Mouse (Mus musculus) kidney, adult 2 months (tissue): ENCODE measurements at regions not wholly inside any gene's neighbourhood (a gene's known extent, or its start where the extent isn't known, plus 50 kb on each side); places are given as distances from the start of the nearest gene placed in this dataset.

ENCODE experiments used
- DNase-seq: peaks from one replicate; pipeline ENCODE4 v3.0.0; 2021
- H3K27ac ChIP-seq: fragments of 200-500 bp; 2 replicates; pipeline ENCODE4 v1.5.1; 2012; ENCODE audit warnings: low read depth, low read length, control low read depth, inconsistent platforms; ENCODE audit not compliant: insufficient read depth
- H3K27me3 ChIP-seq: fragments of 200-500 bp; replicated peaks from 2 replicates; pipeline ENCODE4 v1.6.1; 2012; ENCODE audit warnings: mild to moderate bottlenecking, moderate library complexity, low read length, inconsistent platforms; ENCODE audit not compliant: control insufficient read depth, insufficient read depth
- H3K36me3 ChIP-seq: fragments of 200-500 bp; 2 replicates; pipeline ENCODE4 v1.6.1; 2012; ENCODE audit warnings: mild to moderate bottlenecking, moderate library complexity, low read length, inconsistent platforms; ENCODE audit not compliant: control insufficient read depth, insufficient read depth
- H3K4me1 ChIP-seq: fragments of 200-500 bp; 2 replicates; pipeline ENCODE4 v1.6.1; 2011; ENCODE audit warnings: low read length; ENCODE audit not compliant: control insufficient read depth, insufficient read depth
- H3K4me3 ChIP-seq: fragments of 200-500 bp; 2 replicates; pipeline ENCODE4 v1.5.1; 2011; ENCODE audit warnings: mild to moderate bottlenecking, low read depth, low read length, control low read depth; ENCODE audit not compliant: insufficient read depth
- CTCF ChIP-seq: fragments of 200-500 bp; conservative IDR thresholded peaks from 2 replicates; pipeline ENCODE4 v1.5.1; 2011; ENCODE audit warnings: low read depth, mild to moderate bottlenecking, control low read depth, low read length, moderate library complexity, mixed read lengths; ENCODE audit not compliant: insufficient read depth, insufficient read length
- POLR2A ChIP-seq: fragments of 200-500 bp; IDR thresholded peaks from one replicate; pipeline ENCODE4 v1.6.1; 2011; ENCODE audit warnings: low read depth, low read length, control low read depth
- WGBS: fragments of 180-500 bp; shearing (Covaris S2); methylation state at CpG from one replicate; pipeline ENCODE4 v1.1.7; 2018; 5-methylcytosine and 5-hydroxymethylcytosine counted together

DNA sequence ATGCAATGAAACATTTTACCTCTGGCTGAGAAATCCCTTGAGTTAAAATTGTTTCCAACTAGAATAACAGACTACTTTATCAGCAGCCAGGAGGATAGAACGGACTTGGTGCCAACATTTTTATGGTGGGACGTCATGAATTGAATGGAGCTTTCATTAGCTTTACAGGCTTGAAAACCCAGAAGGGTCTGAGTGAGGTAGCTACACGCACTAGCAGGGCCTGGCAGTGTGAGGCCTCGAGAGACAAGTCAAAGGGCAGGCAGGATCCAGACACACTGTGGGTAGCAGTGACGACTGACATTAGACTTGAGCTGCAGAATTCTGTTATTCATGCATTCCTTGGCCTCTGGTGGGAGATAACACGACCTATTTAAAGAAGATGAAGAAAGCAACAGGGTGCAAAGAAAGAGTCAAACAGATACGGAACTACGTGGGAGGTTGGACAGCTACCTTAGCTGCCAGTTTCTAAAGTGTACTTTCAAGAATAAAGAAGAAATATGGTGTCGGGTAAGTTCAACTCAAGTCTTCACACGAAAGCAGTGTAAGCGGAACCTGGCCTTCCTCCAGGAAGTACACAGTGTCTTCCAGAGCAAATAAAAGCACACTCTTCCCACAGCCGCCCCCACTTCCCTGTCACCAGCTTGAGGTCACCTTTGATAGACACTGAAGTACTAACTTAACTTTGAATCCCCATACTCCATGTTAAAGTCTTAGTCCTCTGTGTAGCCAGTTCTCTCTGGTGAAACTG lies 53.2 kb upstream of the Acbd6 start:
- no peaks in the 10 kb centered on the region for H3K27me3 ChIP-seq
- 59% methylated on average over 12 of the region's 12 CpGs for WGBS
- H3K36me3 ChIP-seq: no peaks in the 10 kb centered on the region
- no peak overlapping the region for H3K27ac ChIP-seq
- H3K4me1 ChIP-seq: no peaks in the 10 kb centered on the region
- H3K4me3 ChIP-seq: no peak overlapping the region
- DNase-seq: peak; percentile 12
- TF ChIP-seq CTCF (no peak), POLR2A (no peak)

GRCm38 (mm10) chr1:155505361-155506077 lies 52.4 kb upstream of the Acbd6 start:
- TF ChIP-seq CTCF: no peak

More at GRCm38 (mm10) chr1:155505361-155506077, 52.4 kb upstream of the Acbd6 start:
- DNase-seq: no peak
- Histone ChIP-seq H3K36me3 (no peaks in the 10 kb centered on the region), H3K27ac (no peak overlapping the region), H3K27me3 (no peaks in the 10 kb centered on the region), H3K4me1 (no peaks in the 10 kb centered on the region), H3K4me3 (no peak overlapping the region)
- WGBS: 69% methylated on average over 6 of the region's 6 CpGs
